Mouse (Mus musculus) spleen, postnatal 4 days (tissue): Measurements from ENCODE around the gene Eloa.
A peak's percentile ranks its signal among the peaks of the same experiment; 100 is the strongest.
"Not testable (repeated sequence)": the region's sequence is repeated elsewhere in the genome, so short reads cannot be mapped to it uniquely, and the experiment has no call there.

Experiments
- DNase-seq, 2 experiments: peaks; one replicate each; pipeline ENCODE4 v3.0.0; 2022; ENCODE audit warnings: low spot score in 2 of 2

Eloa gene

GRCm38 (mm10) chr4:136021549-136022047, at the start of gene Eloa:
Eloa (minus strand) TSS chr4:136021763.
- peak; percentile 100 for DNase-seq

DNA sequence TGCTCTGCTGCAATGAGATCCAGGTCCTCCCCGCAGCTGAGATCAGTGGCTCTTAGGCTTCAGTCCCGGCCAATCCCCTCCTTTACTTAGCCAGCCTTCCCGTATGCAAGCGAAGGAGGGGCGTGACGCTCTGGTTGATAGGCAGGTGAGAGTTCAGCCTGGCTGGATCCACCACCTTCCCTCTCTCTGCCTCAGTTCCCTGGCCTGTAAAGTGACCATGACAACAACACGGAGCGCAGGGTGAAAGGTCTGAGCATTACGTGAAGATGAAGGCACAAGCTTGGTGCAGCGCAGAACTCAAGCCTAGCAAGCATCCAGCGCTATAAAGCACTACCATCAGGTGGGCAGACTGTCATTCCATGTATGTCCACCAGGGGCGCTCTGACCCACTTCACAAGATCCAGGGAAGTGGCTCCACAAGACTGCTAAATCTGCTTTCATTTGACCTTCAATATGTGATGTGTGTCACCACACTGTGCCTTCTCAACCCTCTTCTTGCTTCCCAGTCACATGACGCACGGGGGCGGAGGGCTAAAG, 49.7 kb upstream of the Eloa start:
- peak; percentile 79 to 93 for DNase-seq

GRCm38 (mm10) chr4:136070592-136070991, 49.0 kb upstream of the Eloa start:
- DNase-seq, result no peak

DNA sequence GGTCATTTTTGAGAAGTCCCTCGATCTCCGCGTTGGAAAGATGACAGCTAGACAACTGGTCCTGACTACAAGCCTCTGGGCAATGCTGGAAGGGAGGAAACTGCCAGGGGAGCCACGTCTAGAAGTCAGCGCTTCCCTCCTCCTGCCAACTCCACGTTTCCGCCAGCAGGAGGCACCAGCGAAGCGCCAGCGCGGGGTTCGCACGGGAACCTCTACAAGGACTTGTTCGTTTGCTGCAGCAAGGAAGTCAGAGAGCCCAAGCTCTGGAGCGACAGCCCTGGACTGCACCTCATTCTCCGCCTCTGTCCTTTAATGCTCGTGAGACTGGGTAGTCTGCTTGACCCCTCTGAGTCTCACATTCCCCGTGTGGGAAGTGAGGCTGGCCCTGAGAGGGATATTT, 48.4 kb upstream of the Eloa start:
- peak; percentile 73 to 88 for DNase-seq

DNA sequence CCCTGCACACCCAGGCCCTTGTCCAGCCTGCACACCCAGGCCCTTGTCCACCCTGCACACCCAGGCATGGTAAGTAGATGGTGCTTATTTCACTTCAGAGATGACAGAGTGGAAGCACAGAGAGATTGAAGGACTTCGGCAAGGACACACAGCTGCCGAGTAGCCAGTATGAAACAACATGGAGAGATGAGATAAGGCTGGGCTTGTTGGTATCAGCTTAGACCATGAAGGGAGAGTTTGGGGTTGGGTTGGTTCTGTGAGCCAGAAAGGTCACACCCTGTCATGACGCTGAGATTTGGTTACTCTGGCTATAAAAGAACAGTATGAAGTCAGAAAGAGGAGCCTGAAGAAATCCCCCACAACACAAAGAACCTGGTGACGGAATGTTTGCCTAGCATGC, 47.8 kb upstream of the Eloa start:
- no peak for DNase-seq

GRCm38 (mm10) chr4:136063143-136063542, 41.6 kb upstream of the Eloa start:
- DNase-seq, result no peak

- not testable (repeated sequence) for DNase-seq
Observed at GRCm38 (mm10) chr4:136059800-136060488, 38.4 kb upstream of the Eloa start.

GRCm38 (mm10) chr4:136057916-136058315, 36.4 kb upstream of the Eloa start:
- no peak for DNase-seq

GRCm38 (mm10) chr4:136056030-136056429, 34.5 kb upstream of the Eloa start:
- DNase-seq, result no peak

DNA sequence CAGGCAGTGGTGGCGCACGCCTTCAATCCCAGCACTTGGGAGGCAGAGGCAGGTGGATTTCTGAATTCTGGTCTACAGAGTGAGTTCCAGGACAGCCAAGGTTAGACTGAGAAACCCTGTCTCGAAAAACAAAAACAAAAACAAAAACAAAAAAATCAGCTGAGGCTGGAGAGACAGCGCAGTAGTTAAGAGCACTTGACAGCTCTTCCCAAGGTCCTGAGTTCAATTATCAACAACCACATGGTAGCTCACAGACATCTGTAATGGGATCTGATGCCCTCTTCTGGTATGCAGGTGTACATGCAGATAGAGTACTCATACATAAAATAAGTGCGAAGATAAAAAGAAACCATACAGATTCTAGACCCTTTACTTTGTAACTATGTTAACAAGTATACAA, 32.3 kb upstream of the Eloa start:
- no peak for DNase-seq

GRCm38 (mm10) chr4:136053247-136053596, 31.7 kb upstream of the Eloa start, which contains the start of gene Rpl11:
Rpl11 (minus strand) TSS chr4:136053428.
- DNase-seq, result peak; percentile 89 to 93

DNA sequence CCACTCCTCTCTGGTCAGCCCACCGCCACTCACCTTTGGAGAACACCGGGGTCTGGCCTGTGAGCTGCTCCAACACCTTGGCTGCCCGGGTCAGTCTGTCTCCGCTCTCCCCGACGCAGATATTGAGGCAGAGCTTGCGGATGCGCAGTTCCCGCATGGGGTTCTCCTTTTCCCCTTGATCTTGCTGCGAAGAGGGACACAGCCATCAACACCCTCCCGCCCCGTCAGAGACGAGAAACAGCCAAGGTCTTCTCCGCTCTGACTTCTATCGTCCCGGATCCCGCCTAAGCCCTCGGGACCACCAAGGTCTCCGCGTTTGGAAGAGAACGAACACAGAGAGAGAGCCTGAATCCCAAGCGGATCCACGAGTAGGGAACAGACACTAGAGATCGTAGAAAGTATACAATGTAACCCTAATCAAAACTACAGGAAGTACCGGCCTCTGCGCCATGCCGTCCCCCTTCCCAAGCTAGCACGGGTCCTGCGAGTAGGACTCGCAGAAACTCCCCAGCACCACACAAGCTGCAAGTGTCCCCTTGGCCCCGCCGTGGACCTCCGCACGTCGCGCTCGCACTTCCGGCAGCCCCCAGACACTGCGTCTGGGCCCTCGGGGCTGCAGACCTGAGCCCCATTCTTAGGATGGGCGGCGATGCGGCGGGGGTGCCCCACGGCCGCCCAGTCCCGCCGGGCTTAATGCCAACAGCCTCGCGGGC, 31.1 kb upstream of the Eloa start:
- DNase-seq, result peak; percentile 37 to 71

GRCm38 (mm10) chr4:136052060-136052459, 30.5 kb upstream of the Eloa start:
- no peak for DNase-seq

GRCm38 (mm10) chr4:136050226-136050625, 28.7 kb upstream of the Eloa start:
- no peak for DNase-seq

- no peak for DNase-seq
Observed at GRCm38 (mm10) chr4:136048291-136049032, 26.9 kb upstream of the Eloa start.

GRCm38 (mm10) chr4:136047626-136048025, 26.1 kb upstream of the Eloa start:
- no peak for DNase-seq

GRCm38 (mm10) chr4:136046888-136047287, 25.3 kb upstream of the Eloa start:
- no peak for DNase-seq

- DNase-seq, result no peak
Observed at GRCm38 (mm10) chr4:136045091-136045490, 23.5 kb upstream of the Eloa start.

DNA sequence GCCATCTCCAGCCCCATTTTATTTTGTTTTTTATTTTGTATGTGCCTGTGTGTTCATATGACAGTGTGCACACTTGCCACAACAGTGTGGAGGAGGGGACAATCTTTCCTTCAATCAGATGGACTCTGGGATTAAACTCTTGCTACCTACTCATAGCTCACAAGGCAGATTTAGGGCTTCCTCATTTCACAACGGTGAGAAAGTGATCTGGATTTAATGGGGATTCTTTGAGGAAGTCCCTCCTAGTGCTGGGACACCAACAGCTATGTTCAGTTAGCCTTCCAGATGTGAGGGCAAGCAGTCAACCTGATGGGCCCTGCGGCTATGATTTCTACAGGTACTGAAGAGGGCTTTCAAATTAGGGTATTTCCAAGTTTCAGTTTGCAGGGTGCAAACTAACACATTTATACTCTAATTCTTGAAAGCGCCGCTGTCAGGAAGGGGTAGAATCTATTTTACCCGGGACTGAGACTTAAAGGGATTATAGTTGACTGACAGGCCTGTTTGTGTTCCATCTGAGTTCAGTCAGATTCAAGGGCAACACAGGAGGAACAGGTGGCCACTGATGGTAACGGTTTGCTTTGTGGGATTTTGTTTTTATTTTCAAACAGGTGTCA, 22.3 kb upstream of the Eloa start:
- no peak for DNase-seq

GRCm38 (mm10) chr4:136035078-136035477, 13.5 kb upstream of the Eloa start:
- no peak for DNase-seq

- no peak for DNase-seq
Observed at GRCm38 (mm10) chr4:136033231-136033630, 11.7 kb upstream of the Eloa start.
